Mouse (Mus musculus) brown adipose tissue, adult 24 weeks (tissue): ENCODE measurements around the gene Timm23. TPM values are rescaled to one million over a fixed set of nuclear protein-coding genes. Genes with fewer than 3 reads are reported as not detected.
"Not testable (repeated sequence)": the region's sequence is repeated elsewhere in the genome, so short reads cannot be mapped to it uniquely, and the experiment has no call there.

Experiments used
- H3K27ac ChIP-seq: fragments of 200-500 bp; replicated peaks from 2 replicates; pipeline ENCODE4 v1.5.1; 2012; ENCODE audit warnings: low read depth, mild to moderate bottlenecking, low read length
- H3K4me1 ChIP-seq: fragments of 200-500 bp; 2 replicates; pipeline ENCODE4 v1.6.1; 2012; ENCODE audit warnings: low read length, mixed read lengths; ENCODE audit not compliant: control insufficient read depth, insufficient read depth, insufficient read length
- H3K4me3 ChIP-seq: fragments of 200-500 bp; 2 replicates; pipeline ENCODE4 v1.5.1; 2012; ENCODE audit warnings: low read depth, mild to moderate bottlenecking, low read length, moderate library complexity; ENCODE audit not compliant: insufficient read depth
- polyA plus RNA-seq: library from polyadenylated mRNA; stranded (reverse); fragments of >200 nt; gene quantifications from 2 replicates; pipeline ENCODE4 v1.2.4, GENCODE M21; 2012; ENCODE audit not compliant: missing spikeins, insufficient read depth, insufficient read length

Timm23 gene
- polyA plus RNA-seq, 1 experiment = 326 TPM

DNA sequence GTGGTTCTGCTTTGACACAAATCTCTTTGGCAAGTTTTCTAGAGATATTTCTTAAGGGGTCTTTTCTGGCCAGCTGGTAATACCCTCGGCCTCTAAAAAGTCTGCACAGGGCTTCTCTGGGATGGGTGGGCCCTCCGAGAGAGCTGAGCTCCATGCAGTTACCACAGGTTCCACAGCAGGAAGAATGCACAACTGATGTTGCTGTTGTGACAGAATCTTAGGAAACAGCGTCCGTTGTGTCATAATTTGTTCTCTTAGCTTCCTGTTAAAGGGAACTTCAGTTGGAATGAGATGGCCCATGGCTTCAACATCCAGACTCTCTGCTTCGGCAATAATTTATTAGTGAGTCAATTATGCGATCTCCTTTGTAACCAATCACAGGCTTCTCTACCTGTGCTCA is 46.9 kb downstream of the Timm23 start:
- no peak overlapping the region for H3K27ac ChIP-seq
- H3K4me1 ChIP-seq = no peaks in the 10 kb centered on the region
- no peak overlapping the region for H3K4me3 ChIP-seq

GRCm38 (mm10) chr14:32153156-32153555 is 48.5 kb downstream of the Timm23 start:
- no peak overlapping the region for H3K4me3 ChIP-seq
- H3K27ac ChIP-seq = no peak overlapping the region
- H3K4me1 ChIP-seq = no peaks in the 10 kb centered on the region

GRCm38 (mm10) chr14:32152243-32152965 is 49.3 kb downstream of the Timm23 start:
- Histone ChIP-seq H3K4me1 (no peaks in the 10 kb centered on the region), H3K27ac (no peak overlapping the region)

DNA sequence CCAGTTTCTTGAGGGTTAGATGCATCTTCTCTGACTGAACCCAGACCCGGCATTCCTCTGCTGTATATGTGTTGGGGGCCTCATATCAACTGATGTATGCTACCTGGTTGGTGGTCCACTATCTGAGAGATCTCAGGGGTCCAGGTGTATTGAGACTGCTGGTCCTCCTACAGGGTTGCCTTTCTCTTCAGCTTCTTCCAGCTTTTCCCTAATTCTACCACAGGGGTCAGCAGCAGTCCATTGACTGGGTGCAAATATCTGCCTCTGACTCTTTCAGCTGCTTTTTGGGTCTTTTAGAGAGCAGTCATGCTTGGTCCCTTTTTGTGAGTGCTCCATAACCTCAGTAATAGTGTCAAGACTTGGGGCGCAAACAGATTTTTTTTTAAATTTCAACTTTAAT is 50.8 kb downstream of the Timm23 start:
- Histone ChIP-seq H3K27ac (no peak overlapping the region), H3K4me3 (no peak overlapping the region), H3K4me1 (no peaks in the 10 kb centered on the region)

More at GRCm38 (mm10) chr14:32152243-32152965, 49.3 kb downstream of the Timm23 start:
- no peak overlapping the region for H3K4me3 ChIP-seq

DNA sequence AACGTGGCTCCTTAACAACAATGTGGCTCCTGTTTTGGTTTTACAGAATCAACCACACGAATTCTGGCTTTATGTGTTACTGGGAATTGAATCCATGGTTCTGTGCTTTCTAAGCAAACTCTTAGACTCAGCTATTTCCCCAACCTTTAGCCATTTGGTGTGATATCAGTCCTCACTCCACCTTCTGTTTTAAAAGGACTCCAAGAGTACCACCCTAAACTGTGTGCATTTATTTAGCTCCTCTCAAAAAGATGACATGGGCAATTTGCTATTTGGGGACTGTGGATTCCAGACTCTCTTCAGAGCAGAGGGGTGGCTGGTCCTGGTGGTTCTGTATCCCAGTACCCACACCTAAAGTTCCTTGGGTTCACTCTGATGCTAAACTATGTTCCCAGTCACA is 55.1 kb downstream of the Timm23 start:
- H3K4me3 ChIP-seq = no peak overlapping the region
- H3K27ac ChIP-seq = no peak overlapping the region
- no peaks in the 10 kb centered on the region for H3K4me1 ChIP-seq

- Histone ChIP-seq H3K4me3 (no peak overlapping the region), H3K4me1 (no peaks in the 10 kb centered on the region), H3K27ac (no peak overlapping the region)
Measured at GRCm38 (mm10) chr14:32145809-32146511, 55.7 kb downstream of the Timm23 start.

- no peak overlapping the region for H3K4me3 ChIP-seq
- H3K4me1 ChIP-seq = no peaks in the 10 kb centered on the region
- H3K27ac ChIP-seq = no peak overlapping the region
Measured at GRCm38 (mm10) chr14:32145401-32145800, 56.3 kb downstream of the Timm23 start.

- Histone ChIP-seq H3K4me3 (no peak overlapping the region), H3K27ac (no peak overlapping the region), H3K4me1 (no peaks in the 10 kb centered on the region)
Measured at GRCm38 (mm10) chr14:32144734-32145133, 57.0 kb downstream of the Timm23 start.

DNA sequence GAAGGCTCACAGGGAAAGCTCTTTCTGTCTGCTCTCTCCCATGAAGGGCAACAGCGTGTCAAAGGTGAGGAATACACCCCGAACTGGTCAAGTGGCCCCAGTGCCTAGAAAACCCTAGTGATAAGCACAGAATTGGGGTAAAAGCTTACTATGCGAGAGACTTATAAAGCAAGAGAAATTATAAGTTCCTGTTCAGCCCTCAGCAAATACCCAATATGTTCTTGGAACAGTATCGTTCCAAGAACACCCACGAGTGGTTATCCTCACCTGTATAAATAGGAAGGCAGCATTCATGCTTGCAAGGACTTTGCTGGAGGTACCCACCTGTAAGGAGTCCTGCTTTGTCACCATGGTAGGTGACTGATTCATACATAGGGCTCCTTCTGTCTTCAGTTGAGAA is 60.0 kb downstream of the Timm23 start, which contains the start of gene Msmb:
Msmb (plus strand) TSS at position 301 of the 400 bp plus-strand sequence.
- Histone ChIP-seq H3K4me3 (no peak within 1 kb of the TSS), H3K27ac (no peak within 1 kb of the TSS), H3K4me1 (no peaks in the 10 kb centered on the region)

GRCm38 (mm10) chr14:32140359-32140965 is 61.2 kb downstream of the Timm23 start:
- no peaks in the 10 kb centered on the region for H3K4me1 ChIP-seq

DNA sequence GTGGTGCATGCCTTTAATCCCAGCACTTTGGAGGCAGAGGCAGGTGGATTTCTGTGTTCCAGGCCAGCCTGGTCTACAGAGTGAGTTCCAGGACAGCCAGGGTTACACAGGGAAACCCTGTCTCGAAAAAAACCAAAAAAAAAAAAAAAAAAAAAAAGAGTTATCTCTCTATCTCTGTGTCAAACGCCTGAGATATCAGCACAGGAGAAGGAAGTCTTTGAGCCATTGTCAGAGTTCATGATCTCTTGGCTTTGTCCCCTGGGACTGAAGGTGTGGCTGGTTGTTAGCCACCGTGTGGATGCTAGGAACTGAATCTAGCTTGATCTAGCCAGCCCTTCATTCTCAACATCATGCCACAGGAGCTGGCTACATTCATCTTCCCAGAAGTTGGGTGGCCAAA is 65.2 kb downstream of the Timm23 start:
- H3K4me1 ChIP-seq, H3K4me3 ChIP-seq, H3K27ac ChIP-seq: not testable (repeated sequence)

More at GRCm38 (mm10) chr14:32140359-32140965, 61.2 kb downstream of the Timm23 start:
- no peak overlapping the region for H3K4me3 ChIP-seq
- no peak overlapping the region for H3K27ac ChIP-seq

- Histone ChIP-seq H3K27ac (no peak overlapping the region), H3K4me1 (no peaks in the 10 kb centered on the region), H3K4me3 (no peak overlapping the region)
Measured at GRCm38 (mm10) chr14:32134293-32134692, 67.4 kb downstream of the Timm23 start.

GRCm38 (mm10) chr14:32131836-32132235 is 69.9 kb downstream of the Timm23 start:
- no peak overlapping the region for H3K27ac ChIP-seq
- H3K4me1 ChIP-seq = no peaks in the 10 kb centered on the region
- no peak overlapping the region for H3K4me3 ChIP-seq
